Mouse (Mus musculus) heart, postnatal 25 days (tissue): ENCODE measurements at regions not wholly inside any gene's neighbourhood (a gene's known extent, or its start where the extent isn't known, plus 50 kb on each side); places are given as distances from the start of the nearest gene placed in this dataset.

Experiments
- DNase-seq: peaks from one replicate; pipeline ENCODE4 v3.0.0; 2022; ENCODE audit warnings: low spot score
- intact Hi-C: fragments of 180-260 bp; cut with DNase I; formaldehyde crosslinking; loops from one replicate; pipeline ENCODE4 v1.15.1; 2025

- intact Hi-C loops = no loop called here
- DNase-seq = no peak
These were observed 715.0 kb downstream of the Tns3 start for GRCm38 (mm10) chr11:7949201-7949875.

- peak; percentile 16 for DNase-seq
These were observed 719.3 kb downstream of the Tns3 start for GRCm38 (mm10) chr11:7944956-7945515.

GRCm38 (mm10) chr11:7944373-7944772 is 720.0 kb downstream of the Tns3 start:
- intact Hi-C loops = no loop called here
- DNase-seq = no peak

More at GRCm38 (mm10) chr11:7944956-7945515, 719.3 kb downstream of the Tns3 start:
- intact Hi-C loops = no loop called here

- DNase-seq = no peak
- intact Hi-C loops = no loop called here
These were observed 719.9 kb upstream of the Igfbp3 start for GRCm38 (mm10) chr11:7933611-7934010.

- intact Hi-C loops = no loop called here
- no peak for DNase-seq
These were observed 718.9 kb upstream of the Igfbp3 start for GRCm38 (mm10) chr11:7932638-7933037.

GRCm38 (mm10) chr11:7931064-7931797 is 717.5 kb upstream of the Igfbp3 start:
- no peak for DNase-seq

GRCm38 (mm10) chr11:7927676-7928075 is 714.0 kb upstream of the Igfbp3 start:
- peak; percentile 34 for DNase-seq
- intact Hi-C loops = no loop called here

More at GRCm38 (mm10) chr11:7931064-7931797, 717.5 kb upstream of the Igfbp3 start:
- intact Hi-C loops = no loop called here

GRCm38 (mm10) chr11:7912036-7912435 is 698.3 kb upstream of the Igfbp3 start:
- intact Hi-C loops = no loop called here
- no peak for DNase-seq

GRCm38 (mm10) chr11:7900266-7900665 is 686.5 kb upstream of the Igfbp3 start:
- intact Hi-C loops = no loop called here
- DNase-seq = no peak

- intact Hi-C loops = no loop called here
- no peak for DNase-seq
These were observed 684.5 kb upstream of the Igfbp3 start for GRCm38 (mm10) chr11:7898204-7898603.

GRCm38 (mm10) chr11:7880506-7880905 is 666.8 kb upstream of the Igfbp3 start:
- intact Hi-C loops = no loop called here
- DNase-seq = no peak

GRCm38 (mm10) chr11:7864116-7864515 is 650.4 kb upstream of the Igfbp3 start:
- DNase-seq = no peak
- intact Hi-C loops = loop anchor here (5.0 to 10.0 kb wide), 2 partner anchors 271 to 652 kb away; partner anchors contain the start of gene Igfbp3

- intact Hi-C loops = loop anchor here (5.0 to 10.0 kb wide), 2 partner anchors 271 to 651 kb away; partner anchors contain the start of gene Igfbp3
- DNase-seq = no peak
These were observed 650.0 kb upstream of the Igfbp3 start for GRCm38 (mm10) chr11:7863711-7864110.

GRCm38 (mm10) chr11:7862547-7862946 is 648.8 kb upstream of the Igfbp3 start:
- DNase-seq = no peak
- intact Hi-C loops = loop anchor here (5.0 to 10.0 kb wide), 2 partner anchors 272 to 650 kb away; partner anchors contain the start of gene Igfbp3

- intact Hi-C loops = no loop called here
- no peak for DNase-seq
These were observed 638.9 kb upstream of the Igfbp3 start for GRCm38 (mm10) chr11:7852612-7853011.

- peak; percentile 9 for DNase-seq
- intact Hi-C loops = no loop called here
These were observed 624.9 kb upstream of the Igfbp3 start for GRCm38 (mm10) chr11:7838311-7839237.

- intact Hi-C loops = no loop called here
These were observed 623.8 kb upstream of the Igfbp3 start for GRCm38 (mm10) chr11:7837486-7837885.

GRCm38 (mm10) chr11:7834151-7834550 is 620.4 kb upstream of the Igfbp3 start:
- no peak for DNase-seq
- intact Hi-C loops = no loop called here

More at GRCm38 (mm10) chr11:7837486-7837885, 623.8 kb upstream of the Igfbp3 start:
- no peak for DNase-seq

GRCm38 (mm10) chr11:7832376-7832775 is 618.7 kb upstream of the Igfbp3 start:
- intact Hi-C loops = no loop called here
- no peak for DNase-seq

- intact Hi-C loops = no loop called here
- DNase-seq = no peak
These were observed 616.0 kb upstream of the Igfbp3 start for GRCm38 (mm10) chr11:7829770-7830169.
